Mouse (Mus musculus) layer of hippocampus, adult 9-10 months (tissue): ENCODE results near the gene Mrps6.

ENCODE experiments used
- DNase-seq: peaks from one replicate; pipeline ENCODE4 v3.0.0; 2022; ENCODE audit warnings: low spot score

Mrps6 gene

GRCm38 (mm10) chr16:92057852-92058643 is at the start of gene Mrps6, which contains the start of the genes Gm49711 and Slc5a3:
Gene Mrps6, plus strand, starts transcription at chr16:92058270.
Gene Gm49711, plus strand, starts transcription at chr16:92058316.
Gene Slc5a3, plus strand, starts transcription at chr16:92058322.
- peak; percentile 74 for DNase-seq

GRCm38 (mm10) chr16:92009586-92009985 is 48.5 kb upstream of the Mrps6 start:
- no peak for DNase-seq

- DNase-seq, result no peak
These were observed 41.3 kb upstream of the Mrps6 start for GRCm38 (mm10) chr16:92016792-92017191.

GRCm38 (mm10) chr16:92019141-92020118 is 38.6 kb upstream of the Mrps6 start:
- DNase-seq, result no peak

- DNase-seq, result no peak
These were observed 36.2 kb upstream of the Mrps6 start for GRCm38 (mm10) chr16:92021656-92022400.

- DNase-seq, result no peak
These were observed 35.4 kb upstream of the Mrps6 start for GRCm38 (mm10) chr16:92022494-92023283.

- no peak for DNase-seq
These were observed 24.8 kb upstream of the Mrps6 start for GRCm38 (mm10) chr16:92033286-92033685.

- DNase-seq, result no peak
These were observed 23.4 kb upstream of the Mrps6 start for GRCm38 (mm10) chr16:92034676-92035075.

GRCm38 (mm10) chr16:92036701-92037100 is 21.4 kb upstream of the Mrps6 start:
- DNase-seq, result no peak

GRCm38 (mm10) chr16:92037891-92038607 is 20.0 kb upstream of the Mrps6 start:
- no peak for DNase-seq

GRCm38 (mm10) chr16:92039421-92039820 is 18.6 kb upstream of the Mrps6 start:
- no peak for DNase-seq

GRCm38 (mm10) chr16:92039966-92040365 is 18.1 kb upstream of the Mrps6 start:
- DNase-seq, result no peak

- DNase-seq, result no peak
These were observed 6.2 kb upstream of the Mrps6 start for GRCm38 (mm10) chr16:92051777-92052310.

GRCm38 (mm10) chr16:92052569-92052968 is 5.5 kb upstream of the Mrps6 start:
- DNase-seq, result no peak

GRCm38 (mm10) chr16:92056711-92057110 is 1.4 kb upstream of the Mrps6 start:
- no peak for DNase-seq

GRCm38 (mm10) chr16:92057456-92057851 is 616 bp upstream of the Mrps6 start:
- DNase-seq, result no peak

GRCm38 (mm10) chr16:92058644-92059620 is 862 bp downstream of the Mrps6 start:
- no peak for DNase-seq

GRCm38 (mm10) chr16:92060213-92060612 is 2.1 kb downstream of the Mrps6 start:
- no peak for DNase-seq

GRCm38 (mm10) chr16:92061586-92061985 is 3.5 kb downstream of the Mrps6 start:
- no peak for DNase-seq
